Mouse (Mus musculus) lung, adult 2 months (tissue): Measurements from ENCODE around the gene Shisa8.

Source experiments
- CTCF ChIP-seq: fragments of 200-500 bp; IDR thresholded peaks from 2 replicates; pipeline ENCODE4 v1.5.1; 2011; ENCODE audit warnings: mild to moderate bottlenecking, low read length, control low read depth; ENCODE audit not compliant: insufficient read depth
- POLR2A ChIP-seq: fragments of 200-500 bp; IDR thresholded peaks from 2 replicates; pipeline ENCODE4 v1.6.1; 2011; ENCODE audit warnings: low read depth, mild to moderate bottlenecking, control low read depth, low read length, borderline replicate concordance; ENCODE audit errors: extremely low read depth

DNA sequence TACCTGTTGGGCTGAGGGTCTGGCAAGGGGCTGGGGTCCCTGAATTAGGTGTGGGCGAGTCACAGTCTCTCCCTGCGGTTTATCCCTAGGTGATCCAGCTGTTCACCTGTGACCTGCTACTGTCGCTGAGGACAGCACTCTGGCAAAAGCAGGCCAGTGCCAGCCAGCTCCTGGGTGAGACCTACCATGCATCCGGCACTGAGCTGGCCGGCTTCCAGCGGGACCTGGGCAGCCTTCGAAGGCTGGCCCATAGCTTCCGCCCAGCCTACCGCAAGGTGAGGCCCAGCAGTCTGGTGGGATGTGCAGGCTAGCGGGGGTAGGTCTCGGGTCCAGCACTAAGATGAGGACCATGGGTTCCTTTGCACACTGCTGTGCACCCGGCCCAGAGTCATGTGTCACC, 13.1 kb downstream of the Shisa8 start:
- TF ChIP-seq CTCF (no peak), POLR2A (no peak)
